Mouse (Mus musculus) erythroblast, embryonic 14.5 days (primary cell): ENCODE results near the gene Ccdc155.

Source experiments
- GATA1 ChIP-seq: IDR thresholded peaks from 2 replicates; pipeline ENCODE4 v1.6.1; 2012; ENCODE audit warnings: low read length, inconsistent platforms, mixed read lengths
- TAL1 ChIP-seq: IDR thresholded peaks from 3 replicates; pipeline ENCODE4 v1.6.1; 2012; ENCODE audit warnings: low read length, inconsistent platforms, mixed read lengths

DNA sequence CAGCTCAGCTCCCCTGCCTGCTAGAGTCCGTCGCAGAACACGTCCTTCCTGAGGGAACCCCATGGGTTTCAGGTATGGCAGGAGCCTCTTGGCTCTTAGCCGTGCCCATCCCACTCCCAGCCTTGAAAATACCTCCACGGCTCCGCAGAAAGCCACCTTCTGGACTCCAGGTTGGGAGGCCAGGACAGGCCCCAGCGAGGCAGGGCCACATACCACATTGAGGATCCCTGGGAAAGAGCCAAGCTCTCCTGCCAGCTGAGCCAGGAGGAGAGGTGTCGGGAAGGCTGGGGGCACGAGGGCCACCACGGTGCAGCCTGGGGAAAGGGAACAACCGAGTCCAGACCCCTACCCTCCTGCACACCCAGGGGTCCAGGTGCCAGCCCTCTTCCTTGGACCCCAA is 57.4 kb downstream of the Ccdc155 start:
- TF ChIP-seq TAL1 = no peak
- TF ChIP-seq GATA1 = no peak
